Mouse (Mus musculus) liver, adult 2 months (tissue): ENCODE measurements around the gene Ing4.

Source experiments
- CTCF ChIP-seq: fragments of 200-500 bp; IDR thresholded peaks from 2 replicates; pipeline ENCODE4 v1.5.1; 2011; ENCODE audit warnings: low read depth, low read length, control low read depth
- POLR2A ChIP-seq: fragments of 200-500 bp; IDR thresholded peaks from 2 replicates; pipeline ENCODE4 v1.6.1; 2011; ENCODE audit warnings: low read length, control low read depth; ENCODE audit not compliant: insufficient read depth; ENCODE audit errors: extremely low read depth

- TF ChIP-seq CTCF (no peak), POLR2A (no peak)
These were observed 894 bp upstream of the Ing4 start for GRCm38 (mm10) chr6:125038666-125039065.
